Mouse (Mus musculus) layer of hippocampus, adult 9-10 months (tissue): ENCODE results near the gene Zbtb24.

Experiments
- DNase-seq: peaks from one replicate; pipeline ENCODE4 v3.0.0; 2022; ENCODE audit warnings: low spot score

Zbtb24 gene

GRCm38 (mm10) chr10:41467325-41467724 lies 17.1 kb downstream of the Zbtb24 start:
- no peak for DNase-seq

- no peak for DNase-seq
Observed at GRCm38 (mm10) chr10:41470693-41471092, 20.5 kb downstream of the Zbtb24 start.

- DNase-seq, result no peak
Observed at GRCm38 (mm10) chr10:41472534-41472933, 22.4 kb downstream of the Zbtb24 start.

DNA sequence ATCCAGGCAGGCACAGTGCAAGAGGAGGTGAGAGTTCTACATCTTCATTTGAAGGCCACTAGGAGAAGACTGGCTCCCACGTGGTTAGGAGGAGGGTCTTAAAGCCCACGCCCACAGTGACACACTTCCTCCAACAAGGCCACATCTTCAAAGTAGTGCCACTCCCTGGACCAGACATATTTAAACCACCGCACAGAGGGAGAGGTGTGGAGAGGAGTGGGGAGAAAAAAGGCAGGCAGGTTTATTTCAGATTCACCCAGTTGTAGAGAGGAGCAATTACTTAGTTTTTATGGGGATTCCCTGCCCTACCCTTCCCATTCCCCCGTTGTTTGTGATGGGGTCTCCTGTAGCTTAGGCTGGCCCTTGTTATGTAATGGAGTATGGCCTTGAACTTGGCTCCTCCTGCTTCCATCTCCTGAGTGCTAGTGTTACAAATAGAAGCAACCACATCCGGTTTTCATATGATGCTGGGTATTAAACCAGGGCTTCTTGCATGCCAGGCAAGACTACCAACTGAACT lies 22.8 kb downstream of the Zbtb24 start:
- no peak for DNase-seq

GRCm38 (mm10) chr10:41473782-41474468 lies 23.7 kb downstream of the Zbtb24 start:
- no peak for DNase-seq

DNA sequence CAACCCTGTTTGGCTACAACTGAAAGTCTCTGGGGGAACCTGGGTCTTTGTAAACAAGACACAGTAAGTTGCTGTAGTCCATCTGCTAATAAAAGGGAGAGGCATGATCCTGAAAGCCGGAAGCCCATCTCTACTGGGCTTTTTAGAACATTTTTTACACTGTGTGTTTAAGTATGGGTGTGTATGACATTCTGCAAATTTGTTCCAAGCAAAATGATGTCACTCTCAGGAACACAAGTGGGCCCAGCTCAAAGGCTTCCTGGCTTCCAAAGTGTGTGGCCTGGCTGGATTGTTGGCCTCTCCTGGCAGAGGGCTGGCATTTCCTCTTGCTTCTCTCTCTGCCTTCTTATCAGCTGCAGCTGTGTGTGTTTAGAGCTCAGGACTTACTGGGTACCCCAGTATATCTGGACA lies 24.8 kb downstream of the Zbtb24 start:
- no peak for DNase-seq

DNA sequence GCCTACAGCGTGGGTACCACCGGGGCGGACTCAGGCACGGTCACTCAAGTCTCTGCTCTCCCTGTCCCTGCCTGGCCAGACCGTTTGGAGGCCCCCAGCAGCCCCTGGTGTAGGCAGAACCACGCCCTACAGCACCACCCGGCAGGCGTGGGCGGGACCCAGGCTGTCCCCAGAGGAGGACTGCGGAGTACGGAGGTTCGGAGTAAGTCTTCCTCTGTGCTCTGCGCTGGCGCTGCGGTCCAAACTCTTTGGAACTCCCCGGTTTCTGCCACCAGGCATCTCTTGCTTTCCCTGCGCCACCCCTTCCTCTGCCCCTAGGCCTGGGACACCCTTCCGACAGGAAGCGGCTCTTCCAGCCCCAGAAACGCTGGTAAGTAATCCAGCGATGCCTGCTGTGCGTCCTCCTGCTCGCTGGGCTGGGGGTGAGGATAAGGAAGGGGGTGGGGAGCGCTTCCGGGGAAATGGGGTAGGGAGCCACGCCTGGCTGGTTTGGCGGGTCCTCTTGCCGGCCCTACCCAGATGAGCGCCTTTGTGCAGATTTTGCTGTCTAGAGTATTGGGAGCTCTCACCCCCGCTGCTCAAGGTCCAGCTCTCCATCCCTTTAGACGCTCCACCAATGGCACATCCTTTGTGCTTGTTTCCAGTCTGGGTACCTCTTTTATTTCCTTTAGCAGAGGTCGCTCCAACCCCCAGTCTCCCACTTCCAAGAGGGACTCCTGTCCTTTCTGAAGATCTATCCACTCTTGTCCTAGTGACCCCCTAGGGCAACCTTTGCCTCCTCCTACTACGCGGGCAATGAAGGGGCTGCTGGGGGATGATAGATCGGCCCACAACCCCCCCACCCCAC lies 26.2 kb downstream of the Zbtb24 start, which contains the start of gene Mical1:
Gene Mical1 (plus strand): TSS at position 144 of the 847 bp plus-strand sequence.
- no peak for DNase-seq

DNA sequence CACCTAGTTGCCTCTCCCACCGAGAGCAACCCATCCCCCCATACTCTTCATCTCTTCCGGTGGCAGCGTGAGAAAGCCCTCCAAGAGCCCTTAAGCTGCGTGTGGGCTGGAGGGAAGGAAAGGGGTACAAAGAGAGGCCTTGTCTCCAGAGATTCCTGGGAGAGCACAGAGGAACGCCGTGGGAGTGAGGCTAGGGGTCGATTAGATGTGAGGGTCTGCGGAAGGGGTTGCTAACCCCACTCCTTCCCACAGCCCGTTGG lies 26.8 kb downstream of the Zbtb24 start:
- DNase-seq, result no peak

GRCm38 (mm10) chr10:41477278-41478181 lies 27.3 kb downstream of the Zbtb24 start:
- no peak for DNase-seq

DNA sequence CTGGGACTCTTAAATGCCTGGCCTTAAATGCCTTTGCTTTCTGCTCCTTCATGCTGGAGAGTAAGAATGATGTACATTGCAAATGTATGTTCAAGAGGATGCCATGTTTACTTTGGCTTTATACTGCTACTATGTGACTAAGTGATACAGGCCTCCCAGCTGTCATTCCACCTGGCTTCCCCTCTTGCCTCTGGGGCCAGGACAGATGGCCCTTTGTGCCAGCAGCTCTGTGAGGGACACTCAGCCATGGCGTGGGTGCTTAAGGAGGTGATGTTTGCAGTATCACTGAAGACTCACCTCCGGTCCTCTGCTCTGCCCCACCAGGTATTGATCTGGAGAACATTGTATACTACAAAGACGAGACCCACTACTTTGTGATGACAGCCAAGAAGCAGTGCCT lies 29.8 kb downstream of the Zbtb24 start:
- DNase-seq, result no peak

GRCm38 (mm10) chr10:41480938-41481880 lies 31.0 kb downstream of the Zbtb24 start:
- DNase-seq, result no peak

- DNase-seq, result no peak
Observed at GRCm38 (mm10) chr10:41482446-41482845, 32.3 kb downstream of the Zbtb24 start.

DNA sequence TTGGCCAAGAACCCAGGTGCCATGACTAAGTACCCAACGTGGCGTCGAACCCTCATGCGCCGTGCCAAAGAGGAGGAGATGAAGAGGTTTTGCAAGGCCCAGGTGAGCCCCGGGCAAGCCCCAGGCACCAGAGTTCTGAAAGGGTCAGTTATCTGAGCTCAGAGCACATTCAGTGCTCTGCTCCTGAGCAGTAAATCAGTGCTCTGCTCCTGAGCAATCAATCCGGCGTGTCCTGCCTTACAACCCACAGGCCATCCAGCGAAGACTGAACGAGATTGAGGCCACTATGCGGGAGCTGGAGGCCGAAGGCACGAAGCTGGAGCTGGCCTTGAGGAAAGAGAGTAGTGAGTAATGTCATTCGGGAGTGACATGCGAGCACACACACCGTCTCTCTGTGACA lies 35.6 kb downstream of the Zbtb24 start:
- no peak for DNase-seq

DNA sequence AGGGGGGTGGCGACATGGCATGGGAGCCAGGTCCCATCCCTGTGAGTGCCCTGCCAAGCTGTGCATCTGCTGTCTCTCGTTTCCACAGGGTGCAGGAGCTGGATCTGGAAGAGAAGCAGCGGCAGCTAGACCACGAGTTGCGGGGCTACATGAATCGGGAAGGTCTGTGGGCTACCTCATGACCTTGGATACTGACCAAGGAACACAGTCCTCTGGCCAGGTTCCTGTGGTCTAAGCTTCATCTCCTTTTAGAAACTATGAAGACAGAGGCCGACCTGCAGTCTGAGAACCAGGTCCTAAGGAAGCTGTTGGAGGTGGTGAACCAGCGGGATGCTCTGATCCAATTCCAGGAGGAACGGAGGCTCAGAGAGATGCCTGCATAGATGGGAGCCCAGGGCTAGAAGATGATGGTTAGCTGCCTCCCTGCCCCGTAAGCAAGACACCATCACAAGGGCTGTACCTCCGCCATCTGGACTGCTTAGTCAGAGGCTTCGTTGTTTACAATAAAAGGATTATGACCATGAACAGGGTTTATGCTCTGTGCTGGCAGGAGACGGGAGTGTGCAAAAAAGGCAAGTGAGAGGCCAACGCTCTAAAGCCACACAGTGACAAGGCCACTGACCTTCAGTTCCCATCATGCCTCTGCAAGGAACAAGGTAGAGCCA lies 36.5 kb downstream of the Zbtb24 start:
- DNase-seq, result no peak

DNA sequence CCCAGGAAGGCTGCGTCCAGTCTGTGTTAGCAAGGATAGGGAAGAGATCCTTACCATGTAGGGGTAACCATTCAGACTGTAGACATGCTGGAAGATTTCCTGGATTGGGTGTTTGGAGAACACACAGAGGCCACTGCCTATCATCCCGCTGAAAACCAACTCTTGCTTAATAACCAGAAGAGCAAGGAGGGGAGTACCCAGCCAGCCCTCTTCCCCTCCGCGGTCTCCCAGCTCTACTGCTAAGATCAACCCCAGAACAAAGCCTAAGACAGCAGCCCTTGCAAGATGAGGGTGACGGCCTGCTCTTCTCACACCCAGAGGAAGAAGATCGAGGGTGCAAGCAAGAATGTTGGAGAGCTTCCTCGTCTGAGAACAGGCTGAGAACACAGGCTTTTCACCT lies 38.7 kb downstream of the Zbtb24 start:
- DNase-seq, result no peak

GRCm38 (mm10) chr10:41489294-41489693 lies 39.1 kb downstream of the Zbtb24 start:
- DNase-seq, result no peak

DNA sequence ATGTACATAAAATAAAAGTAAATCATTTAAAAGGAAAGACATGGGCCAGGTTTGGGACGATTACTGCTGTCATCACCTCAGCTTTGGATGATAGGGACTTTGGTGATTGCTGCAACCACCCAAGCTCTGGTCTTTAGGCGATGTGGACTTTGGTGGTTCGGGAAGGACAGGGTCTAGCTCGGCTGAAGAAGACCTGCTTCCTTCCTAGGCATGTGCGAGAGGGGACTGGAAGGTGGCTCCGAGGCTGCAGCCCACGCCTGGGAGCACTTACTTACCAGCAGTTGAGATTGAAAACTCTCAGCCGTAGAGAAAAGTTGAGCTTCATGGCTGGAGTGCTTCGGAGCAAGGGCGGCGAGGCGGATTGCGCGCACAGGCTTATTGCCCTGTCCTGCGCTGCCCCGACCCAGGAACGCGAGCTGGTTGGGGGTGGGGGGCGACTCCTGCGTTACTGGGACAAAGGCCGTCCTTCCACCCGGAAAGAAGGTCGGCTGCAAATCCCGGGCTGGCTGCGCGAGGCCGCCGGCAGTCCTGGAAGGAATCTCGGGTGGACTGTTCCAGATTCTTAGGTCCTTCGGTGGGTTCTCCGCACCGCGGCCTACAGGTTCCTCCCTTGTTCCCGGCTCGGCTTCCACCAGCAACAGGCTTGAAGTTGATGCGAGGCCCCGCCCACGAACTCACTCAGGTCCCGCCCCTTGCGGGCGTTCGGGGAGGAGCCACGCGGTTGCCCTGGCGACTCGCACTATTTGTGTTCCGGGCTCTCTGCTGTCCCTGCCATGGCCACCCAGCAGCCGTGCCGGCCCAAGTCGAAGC lies 39.7 kb downstream of the Zbtb24 start, which contains the start of the genes Smpd2 and Ppil6:
Gene Smpd2 (minus strand): TSS at position 662 of the 810 bp plus-strand sequence.
Gene Ppil6 (plus strand): TSS at position 732 of the 810 bp plus-strand sequence.
- peak; percentile 85 for DNase-seq

DNA sequence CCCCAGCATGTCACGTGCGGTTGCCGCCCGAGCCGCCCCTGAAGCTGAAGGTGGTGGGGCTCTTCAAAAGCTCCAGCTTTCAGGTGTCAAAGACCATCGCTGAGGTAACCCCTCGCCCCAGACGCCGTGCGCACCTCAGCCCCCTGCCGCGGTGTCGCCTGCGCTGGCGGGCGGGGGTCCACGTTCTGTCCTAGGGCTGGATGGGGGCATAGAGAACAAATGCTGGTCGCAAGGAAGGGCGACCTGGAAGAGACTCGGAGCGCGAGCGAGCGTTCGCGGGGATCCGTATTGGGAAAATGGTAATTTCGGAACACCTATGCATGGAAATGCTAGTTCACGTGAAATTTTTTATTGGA lies 40.3 kb downstream of the Zbtb24 start:
- DNase-seq, result no peak

DNA sequence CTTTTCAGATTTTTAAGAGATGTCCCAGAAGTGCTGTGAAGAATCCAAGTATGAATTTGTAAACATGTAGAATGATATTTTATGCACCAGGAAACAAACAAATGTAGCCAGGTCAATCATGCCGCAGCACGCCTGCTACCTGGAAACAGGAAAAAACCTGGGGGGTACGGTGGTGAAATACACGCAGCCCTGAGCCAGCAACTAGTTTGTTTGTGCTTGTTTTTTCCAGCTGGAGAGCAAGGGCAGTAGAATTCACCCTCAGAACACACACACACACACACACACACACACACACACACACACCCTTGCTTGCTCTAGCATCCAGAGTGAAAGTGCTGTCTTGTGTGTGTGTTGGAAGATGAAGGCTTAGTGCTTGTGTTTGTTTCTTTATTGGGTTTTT lies 40.9 kb downstream of the Zbtb24 start:
- no peak for DNase-seq

- DNase-seq, result no peak
Observed at GRCm38 (mm10) chr10:41500941-41501340, 50.8 kb downstream of the Zbtb24 start.
